Mouse (Mus musculus) mouse trophoblast stem cell (cell line): ENCODE data around the gene Erp29.

Experiments used
- in situ Hi-C, 2 experiments: fragments of 300-500 bp; cut with MseI, MboI; formaldehyde crosslinking; loops; 2 replicates in 1 of 2; 3 replicates in 1 of 2; pipeline ENCODE4 v1.15.1; 2025

Gene Erp29

DNA sequence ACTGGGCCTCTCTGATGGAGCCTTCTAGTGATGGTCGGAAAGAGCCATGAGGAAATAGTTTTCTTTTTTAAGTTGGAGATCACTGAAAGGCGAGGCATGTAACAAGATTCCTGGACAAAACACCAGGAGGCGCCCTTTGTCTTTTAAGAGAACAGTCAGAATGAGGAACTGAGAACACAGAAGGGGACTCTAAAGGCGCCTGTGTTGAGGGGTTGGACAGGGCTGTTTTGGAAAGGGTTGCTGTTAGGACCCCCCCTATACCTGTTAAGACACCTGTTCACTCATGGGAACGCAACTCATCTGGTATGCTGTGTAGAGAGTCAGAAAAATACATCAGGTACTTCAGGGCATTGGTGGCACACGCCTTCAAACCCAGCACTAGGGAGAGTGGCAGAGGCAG lies 2.3 kb downstream of the Erp29 start:
- in situ Hi-C loops, result no loop called here

GRCm38 (mm10) chr5:121448450-121448849 lies 3.9 kb downstream of the Erp29 start:
- in situ Hi-C loops, result no loop called here

DNA sequence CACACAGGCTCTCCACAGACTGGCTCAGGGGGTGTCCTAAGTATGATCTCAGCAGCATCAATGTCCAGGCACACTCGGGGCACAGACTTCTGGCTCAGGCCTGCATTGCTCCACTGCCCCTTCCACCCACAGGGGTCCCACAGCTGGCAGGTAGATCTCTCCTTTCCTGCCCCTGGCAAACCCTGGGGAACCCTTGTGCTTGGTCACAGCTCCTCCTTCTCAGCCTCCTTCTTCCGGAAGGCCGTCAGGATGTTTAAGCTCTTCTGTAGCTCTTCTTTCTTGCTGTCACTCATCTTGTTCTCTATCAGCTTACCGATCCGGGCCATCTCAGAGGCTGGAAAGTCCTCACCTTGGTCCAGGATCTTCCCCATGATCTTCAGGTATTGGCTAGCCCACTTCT lies 7.4 kb downstream of the Erp29 start:
- in situ Hi-C loops, result no loop called here

- in situ Hi-C loops, result no loop called here
Observed at GRCm38 (mm10) chr5:121443548-121443947, 8.8 kb downstream of the Erp29 start.

- in situ Hi-C loops, result no loop called here
Observed at GRCm38 (mm10) chr5:121438756-121439155, 13.6 kb downstream of the Erp29 start.

DNA sequence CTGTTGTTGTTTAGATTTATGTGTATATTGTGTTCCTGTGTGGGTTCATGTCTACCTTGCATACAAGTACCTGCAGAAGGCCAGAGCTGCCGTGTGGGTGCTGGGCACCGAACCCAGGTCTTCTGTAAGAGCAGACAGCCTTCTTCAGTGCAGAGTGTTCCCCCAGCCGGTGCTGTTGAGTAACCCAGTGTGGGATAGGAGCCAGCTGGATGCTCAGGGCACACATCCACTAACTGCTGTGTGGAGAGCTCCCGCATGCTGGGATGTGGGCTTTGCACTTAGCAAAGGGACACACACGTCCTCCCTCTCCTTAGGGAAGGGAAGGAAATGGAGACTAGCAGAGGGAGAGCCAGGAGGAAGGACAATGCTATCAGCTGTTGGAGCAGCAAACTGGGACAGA lies 14.2 kb downstream of the Erp29 start:
- in situ Hi-C loops, result no loop called here

DNA sequence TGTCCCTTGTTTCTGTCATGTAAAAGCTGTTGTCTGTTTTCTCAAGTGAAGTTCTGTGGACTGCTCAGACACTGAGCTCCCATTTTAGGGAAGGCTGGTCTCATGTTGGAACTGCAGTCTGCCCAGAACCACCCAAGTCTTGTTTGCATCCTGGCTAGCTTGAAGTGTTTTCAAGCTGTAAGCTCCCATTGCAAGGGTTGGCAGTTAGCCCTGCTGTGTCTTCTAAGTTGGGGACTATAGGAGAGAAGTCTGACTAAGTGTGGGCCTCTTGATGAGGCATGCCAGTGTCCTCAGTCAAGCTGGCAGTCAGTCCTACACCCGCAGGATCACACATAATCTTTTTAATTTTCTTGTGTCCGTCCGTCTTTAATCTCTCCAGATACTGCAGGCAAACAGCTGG lies 23.4 kb downstream of the Erp29 start:
- in situ Hi-C loops, result no loop called here

- in situ Hi-C loops, result no loop called here
Observed at GRCm38 (mm10) chr5:121423297-121423696, 29.0 kb downstream of the Erp29 start.

DNA sequence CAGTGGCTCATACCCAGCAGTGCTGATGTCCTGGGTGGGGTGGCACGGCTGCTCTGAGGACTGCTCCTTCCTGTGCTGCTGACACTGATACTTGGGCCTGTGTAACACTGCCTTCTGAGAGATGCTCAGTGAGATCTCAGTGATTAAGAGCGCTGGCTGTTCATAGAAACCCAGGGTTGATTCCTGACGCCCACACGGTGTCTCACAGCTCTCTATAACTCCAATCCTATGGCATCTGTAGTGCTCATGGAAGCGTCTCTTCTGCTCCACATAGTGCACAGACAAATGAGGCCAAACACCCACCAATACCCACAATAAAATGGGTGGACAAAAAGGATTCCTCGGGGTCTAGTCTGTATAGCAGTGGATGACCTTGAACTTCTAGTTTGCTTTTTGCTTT lies 29.5 kb downstream of the Erp29 start:
- in situ Hi-C loops, result no loop called here

GRCm38 (mm10) chr5:121420721-121421120 lies 31.6 kb downstream of the Erp29 start:
- in situ Hi-C loops, result no loop called here

- in situ Hi-C loops, result no loop called here
Observed at GRCm38 (mm10) chr5:121410975-121411374, 41.3 kb downstream of the Erp29 start.

DNA sequence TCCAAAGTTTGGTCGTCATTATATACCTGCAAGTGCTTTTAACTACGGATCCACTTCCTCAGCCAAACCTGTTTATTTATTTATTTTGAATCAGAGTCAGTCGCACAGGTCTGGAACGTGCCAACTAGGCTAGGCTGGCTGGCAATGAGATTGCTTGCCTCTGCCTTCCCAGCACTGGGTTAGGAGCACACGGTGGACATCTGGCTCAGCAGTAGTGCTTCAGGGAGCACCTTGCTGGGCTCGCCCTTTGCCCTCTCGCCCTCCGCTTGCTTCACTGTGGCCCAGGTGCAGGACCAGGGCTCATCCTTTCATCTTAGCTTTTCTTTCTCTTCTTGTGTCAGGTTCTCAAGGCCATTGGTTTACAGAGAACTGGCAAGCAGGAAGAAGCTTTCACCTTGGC lies 44.5 kb downstream of the Erp29 start:
- in situ Hi-C loops, result no loop called here

GRCm38 (mm10) chr5:121400849-121401248 lies 51.5 kb downstream of the Erp29 start:
- in situ Hi-C loops, result no loop called here

- in situ Hi-C loops, result no loop called here
Observed at GRCm38 (mm10) chr5:121400064-121400463, 52.2 kb downstream of the Erp29 start.

DNA sequence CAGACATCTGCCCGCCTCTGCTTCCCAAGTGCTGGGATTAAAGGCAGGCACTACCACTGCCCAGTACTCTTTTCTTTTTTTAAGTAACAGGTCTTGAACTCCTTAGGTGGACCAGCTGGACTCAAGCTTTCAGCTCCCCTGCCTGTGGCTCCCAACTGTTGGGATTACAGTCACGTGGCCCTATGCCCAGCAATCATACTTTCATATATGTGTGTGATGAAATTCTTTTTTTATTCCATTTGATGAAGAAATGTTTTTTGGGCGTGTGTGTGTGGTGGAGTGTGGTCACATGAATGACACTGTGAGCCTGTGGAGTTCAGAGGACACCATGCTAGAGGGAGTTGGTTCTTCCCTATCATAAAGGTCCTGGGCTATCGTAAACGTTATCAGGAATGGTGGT lies 52.8 kb downstream of the Erp29 start:
- in situ Hi-C loops, result no loop called here

DNA sequence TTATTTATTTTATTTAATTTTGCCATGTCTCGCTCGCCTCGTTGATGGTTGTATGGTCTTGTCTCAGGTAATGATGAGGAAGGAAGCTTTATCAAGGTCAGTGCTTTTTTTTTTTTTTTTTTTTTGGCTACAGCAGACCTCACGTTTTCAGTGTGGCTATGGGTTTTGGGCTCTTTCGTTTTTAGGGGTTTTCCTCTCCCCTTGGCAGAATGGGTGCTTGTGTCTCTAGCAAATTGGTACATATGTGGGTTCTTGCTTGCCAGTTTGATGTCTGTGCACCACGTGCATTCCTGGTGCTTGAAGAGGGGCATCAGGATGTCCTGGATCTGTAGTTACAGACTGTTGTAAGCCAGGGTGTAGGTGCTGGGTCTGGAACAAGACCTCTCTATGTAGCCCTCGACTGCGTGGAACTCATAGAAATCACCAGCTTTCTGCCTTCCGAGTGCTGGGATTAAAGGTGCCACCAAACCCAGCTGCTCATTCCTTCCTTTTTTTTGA lies 53.3 kb downstream of the Erp29 start:
- in situ Hi-C loops, result no loop called here

- in situ Hi-C loops, result no loop called here
Observed at GRCm38 (mm10) chr5:121398146-121398964, 54.0 kb downstream of the Erp29 start.

DNA sequence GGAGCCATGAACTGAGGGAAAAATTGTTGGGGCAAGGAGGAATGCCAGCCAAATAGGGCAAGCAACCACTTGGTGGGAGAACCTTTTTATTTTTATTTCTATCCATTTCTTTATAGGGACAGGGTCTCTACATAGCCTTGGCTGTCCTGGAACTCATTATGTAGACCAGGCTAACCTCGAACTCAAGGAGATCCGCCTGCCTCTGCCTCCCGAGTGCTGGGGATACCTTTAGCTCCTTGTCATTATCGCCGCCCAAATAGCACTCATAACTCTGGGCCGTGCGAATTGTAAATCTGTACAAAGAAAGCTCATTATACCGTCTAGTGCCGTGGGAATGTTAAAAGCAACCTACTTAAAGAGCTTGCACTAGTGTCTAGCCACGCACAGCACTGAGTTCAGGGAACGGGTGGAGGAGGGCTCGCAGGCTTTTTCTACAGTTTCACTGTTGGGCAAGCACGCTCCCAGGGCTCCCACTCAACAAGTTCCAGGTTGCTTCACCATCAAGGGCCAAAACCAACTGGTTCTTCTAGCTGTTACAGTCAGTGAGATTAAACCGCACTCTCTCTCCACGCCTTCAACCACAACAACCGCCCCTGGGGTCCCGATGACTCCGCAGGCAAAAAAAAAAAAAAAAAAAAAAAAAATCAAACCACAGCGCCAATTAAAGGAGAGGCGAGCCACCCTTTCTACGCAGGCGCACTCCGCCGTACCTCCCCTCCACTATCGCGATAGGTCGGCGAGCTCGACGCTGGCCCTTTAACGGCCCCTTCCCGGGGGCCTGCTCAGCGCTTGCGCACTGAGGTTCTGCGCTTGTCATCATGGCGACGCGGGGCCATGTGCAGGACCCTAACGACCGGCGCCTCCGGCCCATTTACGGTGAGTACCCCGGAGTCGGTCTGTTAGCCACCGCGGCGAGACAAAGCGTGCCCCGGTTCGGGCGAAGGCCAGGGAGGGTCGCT lies 54.8 kb downstream of the Erp29 start, which contains the start of gene Naa25:
Gene Naa25 (plus strand): TSS at position 750 of the 959 bp plus-strand sequence.
- in situ Hi-C loops, result no loop called here

DNA sequence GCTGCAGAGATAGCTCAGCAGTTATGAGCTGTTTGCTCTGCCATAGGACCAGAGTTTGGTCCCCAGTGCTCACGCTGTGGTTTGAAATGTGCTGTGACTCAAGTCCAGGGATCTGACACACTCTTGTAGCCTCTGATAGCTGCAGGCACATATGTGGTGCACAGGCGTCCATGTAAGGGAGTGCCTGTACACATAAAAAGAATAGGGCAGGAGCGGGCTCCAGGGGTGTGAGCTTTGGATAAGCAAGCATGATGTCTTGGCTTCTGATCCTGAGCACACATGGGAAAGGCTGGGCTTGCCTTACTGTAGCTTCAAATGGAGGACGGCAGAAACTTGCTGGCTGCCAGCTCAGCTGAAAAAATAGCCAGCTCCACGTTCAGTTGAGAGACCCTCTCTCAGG lies 56.7 kb downstream of the Erp29 start:
- in situ Hi-C loops, result no loop called here

DNA sequence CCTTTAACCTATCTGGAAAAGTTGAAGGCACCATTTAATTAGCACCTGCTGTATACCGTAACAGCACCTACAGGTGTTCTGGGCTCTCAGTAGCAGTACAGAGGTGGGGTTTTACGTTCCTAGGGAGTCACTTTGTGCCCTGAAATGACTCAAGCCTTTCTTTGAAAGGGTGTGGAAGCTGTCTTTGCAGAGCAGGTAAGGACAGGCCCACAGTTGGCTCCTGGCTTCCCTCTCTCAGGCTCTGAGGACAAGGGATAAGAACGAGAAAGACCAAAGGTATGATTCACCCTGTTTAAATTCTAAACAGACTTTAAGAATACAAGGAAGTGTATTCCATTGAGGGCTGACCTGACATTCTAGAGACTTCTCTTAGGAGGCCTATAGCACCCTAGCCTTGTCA lies 58.9 kb downstream of the Erp29 start:
- in situ Hi-C loops, result no loop called here

- in situ Hi-C loops, result no loop called here
Observed at GRCm38 (mm10) chr5:121392667-121393380, 59.5 kb downstream of the Erp29 start.

- in situ Hi-C loops, result no loop called here
Observed at GRCm38 (mm10) chr5:121389691-121390090, 62.6 kb downstream of the Erp29 start.
